Mouse (Mus musculus) thymus, postnatal 4 days (tissue): ENCODE data around the gene Atxn7l1.
A peak's percentile ranks its signal among the peaks of the same experiment; 100 is the strongest.
"Not testable (repeated sequence)": the region's sequence is repeated elsewhere in the genome, so short reads cannot be mapped to it uniquely, and the experiment has no call there.

Experiments used
- DNase-seq: peaks from one replicate; pipeline ENCODE4 v3.0.0; 2021

The Atxn7l1 gene

GRCm38 (mm10) chr12:33153131-33153530 lies 5.6 kb downstream of the Atxn7l1 start:
- DNase-seq = no peak

- no peak for DNase-seq
Observed at GRCm38 (mm10) chr12:33153850-33154249, 6.4 kb downstream of the Atxn7l1 start.

- no peak for DNase-seq
Observed at GRCm38 (mm10) chr12:33154732-33155131, 7.2 kb downstream of the Atxn7l1 start.

- no peak for DNase-seq
Observed at GRCm38 (mm10) chr12:33156334-33157018, 9.0 kb downstream of the Atxn7l1 start.

GRCm38 (mm10) chr12:33158256-33158655 lies 10.8 kb downstream of the Atxn7l1 start:
- DNase-seq = no peak

- peak; percentile 65 for DNase-seq
Observed at GRCm38 (mm10) chr12:33160406-33160805, 12.9 kb downstream of the Atxn7l1 start.

GRCm38 (mm10) chr12:33162541-33162940 lies 15.0 kb downstream of the Atxn7l1 start:
- no peak for DNase-seq

GRCm38 (mm10) chr12:33164019-33164418 lies 16.5 kb downstream of the Atxn7l1 start:
- not testable (repeated sequence) for DNase-seq

GRCm38 (mm10) chr12:33166712-33167111 lies 19.2 kb downstream of the Atxn7l1 start:
- DNase-seq = no peak

GRCm38 (mm10) chr12:33167545-33167944 lies 20.1 kb downstream of the Atxn7l1 start:
- no peak for DNase-seq

GRCm38 (mm10) chr12:33168491-33168890 lies 21.0 kb downstream of the Atxn7l1 start:
- no peak for DNase-seq

GRCm38 (mm10) chr12:33169777-33170494 lies 22.4 kb downstream of the Atxn7l1 start:
- no peak for DNase-seq

GRCm38 (mm10) chr12:33170822-33171221 lies 23.3 kb downstream of the Atxn7l1 start:
- no peak for DNase-seq

GRCm38 (mm10) chr12:33172926-33173325 lies 25.4 kb downstream of the Atxn7l1 start:
- no peak for DNase-seq

GRCm38 (mm10) chr12:33173720-33174141 lies 26.2 kb downstream of the Atxn7l1 start:
- no peak for DNase-seq

- no peak for DNase-seq
Observed at GRCm38 (mm10) chr12:33174171-33174570, 26.7 kb downstream of the Atxn7l1 start.

- DNase-seq = no peak
Observed at GRCm38 (mm10) chr12:33174675-33175357, 27.3 kb downstream of the Atxn7l1 start.

- peak; percentile 60 for DNase-seq
Observed at GRCm38 (mm10) chr12:33175621-33176554, 28.4 kb downstream of the Atxn7l1 start.

GRCm38 (mm10) chr12:33176555-33176900 lies 29.0 kb downstream of the Atxn7l1 start:
- DNase-seq = no peak

- DNase-seq = no peak
Observed at GRCm38 (mm10) chr12:33180421-33180820, 32.9 kb downstream of the Atxn7l1 start.

- DNase-seq = no peak
Observed at GRCm38 (mm10) chr12:33181875-33182274, 34.4 kb downstream of the Atxn7l1 start.

- peak; percentile 27 for DNase-seq
Observed at GRCm38 (mm10) chr12:33182428-33183137, 35.1 kb downstream of the Atxn7l1 start.
